Mouse (Mus musculus) limb, embryonic 12.5 days (tissue): Measurements from ENCODE around the gene Nfkbid. TPM values are rescaled to one million over a fixed set of nuclear protein-coding genes. Genes with fewer than 3 reads are reported as not detected.

ENCODE experiments used
- ATAC-seq: fragments of 200-750 bp; cut with Nextera tagmentation; 2 replicates; pipeline ENCODE4 v1.8.0; 2017; ENCODE audit warnings: low read depth, moderate TSS enrichment; ENCODE audit not compliant: insufficient number of reproducible peaks, insufficient read depth, low FRiP score, low TSS enrichment
- H3K27ac ChIP-seq: fragments of 300-500 bp; sonication (generic); 2 replicates; pipeline ENCODE4 v1.5.1; 2016; ENCODE audit warnings: mild to moderate bottlenecking, moderate library complexity
- H3K27me3 ChIP-seq: fragments of 300-500 bp; sonication (generic); 2 replicates; pipeline ENCODE4 v1.6.1; 2016; ENCODE audit warnings: mild to moderate bottlenecking, moderate library complexity
- H3K36me3 ChIP-seq: fragments of 300-500 bp; sonication (generic); 2 replicates; pipeline ENCODE4 v1.6.1; 2016; ENCODE audit warnings: mild to moderate bottlenecking, moderate library complexity
- H3K4me1 ChIP-seq: fragments of 300-500 bp; sonication (generic); replicated peaks from 2 replicates; pipeline ENCODE4 v1.6.1; 2016
- H3K4me2 ChIP-seq: fragments of 300-500 bp; sonication (generic); 2 replicates; pipeline ENCODE4 v1.6.1; 2016; ENCODE audit warnings: mild to moderate bottlenecking, moderate library complexity
- H3K4me3 ChIP-seq: fragments of 300-500 bp; sonication (generic); replicated peaks from 2 replicates; pipeline ENCODE4 v1.5.1; 2016; ENCODE audit warnings: mild to moderate bottlenecking
- H3K9ac ChIP-seq: fragments of 300-500 bp; sonication (generic); replicated peaks from 2 replicates; pipeline ENCODE4 v1.6.1; 2016; ENCODE audit warnings: mild to moderate bottlenecking, moderate library complexity
- H3K9me3 ChIP-seq: fragments of 300-500 bp; sonication (generic); 2 replicates; pipeline ENCODE4 v1.6.1; 2016; ENCODE audit warnings: mild to moderate bottlenecking, moderate library complexity
- WGBS: fragments of 180-500 bp; shearing (Covaris S2); methylation state at CpG from one replicate; pipeline ENCODE4 v1.1.7; 2016; 5-methylcytosine and 5-hydroxymethylcytosine counted together
- polyA plus RNA-seq: library from polyadenylated mRNA; unstranded; fragments of >200 nt; fragmentation: Nextera tagmentation; extraction: Ambion mirVana; gene quantifications from 2 replicates; pipeline ENCODE4 v1.2.1, GENCODE M21; 2016

Nfkbid gene
- polyA plus RNA-seq = 1.2 and 1.3 TPM in 2 replicates

DNA sequence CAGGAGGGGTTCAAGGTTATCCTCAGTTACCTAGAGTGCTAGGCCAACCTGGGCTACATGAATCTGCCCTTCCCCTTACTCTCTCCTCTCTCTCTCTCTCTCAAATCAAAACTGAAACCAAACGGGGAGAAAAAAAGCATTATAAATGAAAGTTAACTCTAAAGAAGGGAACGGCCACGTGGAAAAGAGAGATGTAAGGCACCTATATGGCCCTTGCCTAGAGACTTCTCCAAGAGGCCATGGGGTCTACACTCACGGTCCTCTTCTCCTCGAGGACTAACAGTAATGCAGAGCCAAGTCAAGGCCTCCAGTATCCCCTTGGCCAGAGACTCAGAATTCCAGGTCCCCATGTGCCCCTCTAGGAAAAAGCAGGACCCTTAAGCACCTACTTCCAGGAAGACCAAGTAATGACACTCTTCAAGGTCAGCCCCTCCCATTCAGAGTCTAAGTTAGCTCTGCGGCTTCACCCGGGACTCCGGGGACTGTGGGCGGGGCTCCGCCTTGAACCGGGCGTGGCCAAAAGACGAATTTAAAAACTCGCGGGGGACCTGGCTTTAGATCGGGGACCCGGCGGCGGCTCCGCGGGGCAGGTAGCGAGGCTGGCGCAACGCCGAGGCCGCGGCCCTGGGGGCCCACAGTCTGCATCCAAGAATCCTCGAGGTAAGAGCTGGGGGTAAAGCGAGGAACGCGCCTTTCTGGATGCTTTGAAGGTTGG is at the start of gene Nfkbid:
Nfkbid (plus strand) TSS at position 558 of the 715 bp plus-strand sequence.
- Histone ChIP-seq H3K4me2 (peak within 1 kb of the TSS; percentile 90), H3K4me3 (peak within 1 kb of the TSS; percentile 57), H3K9me3 (peaks cover 8% of the 10 kb centered on the region; the same call in 1 of the 2 replicates), H3K27me3 (peaks cover 49% of the 10 kb centered on the region), H3K9ac (peak within 1 kb of the TSS; percentile 53), H3K4me1 (peaks cover 17% of the 10 kb centered on the region; the same call in 1 of the 2 replicates), H3K27ac (0 out of 2 replicates have a peak within 1 kb of the TSS, but pooled peaks have one; percentile 23), H3K36me3 (peaks cover 8% of the 10 kb centered on the region; the same call in 1 of the 2 replicates)
- ATAC-seq = 0 out of 2 replicates have a peak, but pooled peaks have one; percentile 17
- WGBS = 11% methylated on average over 31 of the region's 31 CpGs

DNA sequence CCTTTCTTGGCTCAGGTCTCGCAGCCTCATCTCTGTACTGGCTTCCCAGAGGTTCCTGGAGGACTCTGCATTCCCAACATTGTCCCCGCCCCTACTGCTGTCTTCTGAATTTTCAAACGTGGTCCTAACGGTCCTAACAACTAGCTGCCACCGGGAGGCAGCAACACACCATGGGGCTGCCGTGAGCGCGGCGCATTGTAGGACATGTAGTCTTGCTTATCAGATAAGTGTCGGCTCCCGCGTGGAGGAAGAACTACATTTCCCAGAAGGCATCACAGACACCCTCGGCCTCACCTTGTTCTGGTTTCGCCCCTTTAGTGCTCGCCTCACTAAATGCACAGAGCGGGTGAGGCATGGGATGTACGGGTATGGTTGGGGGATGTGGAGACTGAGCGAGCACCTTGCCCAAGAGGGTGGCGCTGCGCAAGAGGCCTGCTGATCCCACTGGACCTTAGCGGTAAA is 48.0 kb upstream of the Nfkbid start:
- WGBS = under 1% methylated on average over 21 of the region's 21 CpGs
- ATAC-seq = peak; percentile 99
- Histone ChIP-seq H3K9me3 (no peaks in the 10 kb centered on the region), H3K4me3 (peak overlapping the region; percentile 43), H3K36me3 (no peaks in the 10 kb centered on the region), H3K4me2 (peak overlapping the region; percentile 63), H3K4me1 (peaks cover 4% of the 10 kb centered on the region; the same call in 1 of the 2 replicates), H3K27ac (0 out of 2 replicates have a peak overlapping the region, but pooled peaks have one; percentile 41), H3K9ac (peak overlapping the region; percentile 53; the same call in 1 of the 2 replicates), H3K27me3 (peaks cover 5% of the 10 kb centered on the region; the same call in 1 of the 2 replicates)

DNA sequence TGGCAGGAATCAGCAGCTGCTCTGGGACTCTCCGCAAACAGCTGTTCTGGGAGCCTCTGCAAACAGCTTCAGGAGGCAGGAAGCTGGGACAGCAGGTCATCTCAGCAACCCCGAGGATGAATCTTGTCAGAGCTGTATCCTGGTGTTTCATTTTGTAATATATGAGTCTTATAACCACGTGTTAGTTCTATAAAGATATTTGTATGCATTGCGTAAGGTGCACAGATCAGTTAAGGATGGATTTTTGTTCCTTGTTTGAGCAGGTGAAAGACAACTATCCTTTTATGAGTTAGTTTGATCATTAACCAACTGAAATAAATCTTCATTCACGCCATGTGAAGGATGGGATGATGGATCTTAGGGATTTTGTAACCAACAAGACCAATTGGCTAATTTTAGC is 41.5 kb upstream of the Nfkbid start:
- Histone ChIP-seq H3K9ac (no peak overlapping the region), H3K4me2 (no peak overlapping the region), H3K4me1 (no peaks in the 10 kb centered on the region), H3K9me3 (no peaks in the 10 kb centered on the region), H3K4me3 (no peak overlapping the region), H3K36me3 (no peaks in the 10 kb centered on the region), H3K27ac (no peak overlapping the region), H3K27me3 (peaks cover 5% of the 10 kb centered on the region; the same call in 1 of the 2 replicates)
- WGBS = 58% methylated on average over 5 of the region's 5 CpGs
- ATAC-seq = no peak

DNA sequence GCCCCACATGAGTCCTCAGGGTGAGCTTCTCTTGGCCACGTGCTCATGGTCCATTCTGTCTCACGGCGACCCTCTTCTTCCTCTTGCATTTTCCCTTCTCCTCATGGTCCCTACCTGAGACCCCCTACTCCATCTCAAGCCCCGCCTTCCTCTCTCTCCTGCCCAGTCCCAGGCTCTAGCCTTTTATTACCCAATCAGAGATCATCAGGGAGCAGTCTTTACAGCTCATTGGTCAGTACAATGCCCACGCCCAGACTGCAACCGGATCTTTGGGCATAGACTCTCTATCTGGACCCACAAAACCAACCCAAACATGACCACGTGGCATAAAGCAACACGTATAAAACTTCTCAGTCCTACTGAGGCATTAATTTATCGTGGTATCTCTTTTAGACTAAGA is 37.4 kb upstream of the Nfkbid start:
- no peaks in the 10 kb centered on the region for H3K36me3 ChIP-seq
- no peaks in the 10 kb centered on the region for H3K4me1 ChIP-seq
- no peak overlapping the region for H3K4me2 ChIP-seq
- no peaks in the 10 kb centered on the region for H3K27me3 ChIP-seq
- no peak overlapping the region for H3K27ac ChIP-seq
- H3K4me3 ChIP-seq = no peak overlapping the region
- H3K9me3 ChIP-seq = no peaks in the 10 kb centered on the region
- WGBS = 86% methylated on average over 9 of the region's 9 CpGs
- ATAC-seq = no peak
- no peak overlapping the region for H3K9ac ChIP-seq

DNA sequence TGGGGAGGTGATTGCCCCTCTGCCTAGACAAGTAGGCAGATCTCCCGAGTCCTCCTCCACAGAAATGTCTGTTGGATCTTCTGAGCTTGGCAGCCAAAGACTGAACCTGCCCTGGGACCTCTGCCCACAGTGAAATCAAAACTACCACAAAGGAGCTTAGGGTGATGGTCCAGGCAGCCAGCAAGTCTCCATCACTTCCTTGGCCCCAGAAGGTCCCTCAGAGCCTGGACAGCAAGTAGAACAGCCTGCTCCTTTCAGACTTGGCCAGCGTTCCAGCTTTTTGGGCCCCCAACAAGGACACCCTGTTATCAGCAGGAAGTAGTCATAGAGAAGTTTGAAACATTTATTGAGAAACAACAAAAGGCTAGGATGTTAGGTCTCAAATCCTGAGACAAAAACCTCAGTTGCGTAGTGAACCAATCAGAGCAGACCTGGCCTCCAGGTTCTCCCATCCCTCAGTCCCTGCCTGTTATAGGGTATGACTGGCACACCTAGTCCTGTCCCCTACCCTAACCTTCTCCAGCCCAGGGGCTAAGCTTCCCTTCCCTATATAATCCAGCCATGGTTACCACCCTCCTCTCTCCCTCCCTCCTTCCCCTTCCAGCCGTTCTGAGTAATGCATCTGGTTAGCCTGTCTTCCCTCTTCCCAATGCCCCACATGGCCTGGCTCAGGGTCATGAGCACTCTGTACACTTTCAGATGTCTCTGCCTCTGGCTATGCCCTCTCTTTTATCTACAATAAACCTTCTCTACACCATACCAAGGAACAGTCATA is 28.6 kb upstream of the Nfkbid start:
- no peak for ATAC-seq
- H3K9me3 ChIP-seq = no peaks in the 10 kb centered on the region
- H3K4me3 ChIP-seq = no peak overlapping the region
- no peaks in the 10 kb centered on the region for H3K36me3 ChIP-seq
- 70% methylated on average over 4 of the region's 4 CpGs for WGBS
- no peaks in the 10 kb centered on the region for H3K27me3 ChIP-seq
- H3K4me1 ChIP-seq = no peaks in the 10 kb centered on the region
- H3K9ac ChIP-seq = no peak overlapping the region
- no peak overlapping the region for H3K27ac ChIP-seq
- no peak overlapping the region for H3K4me2 ChIP-seq

DNA sequence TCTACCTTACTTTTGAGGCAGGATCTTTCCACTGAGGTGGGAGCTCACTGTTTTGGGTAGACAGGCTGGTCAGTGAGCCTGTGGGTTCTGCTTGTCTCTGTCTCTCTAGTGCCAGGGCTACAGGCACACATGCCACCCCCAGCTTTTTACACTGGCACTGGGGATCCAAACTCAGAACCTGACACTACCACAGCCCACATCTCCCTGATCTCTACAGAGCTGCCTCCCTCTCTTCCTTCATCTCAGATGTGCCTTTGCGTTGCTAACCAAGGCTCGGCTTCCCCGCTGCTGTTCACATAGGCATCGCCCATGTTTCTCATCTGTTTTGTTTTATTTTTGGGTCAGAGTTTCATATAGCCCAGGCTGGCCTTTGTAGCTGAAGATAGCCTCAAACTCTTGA is 27.9 kb upstream of the Nfkbid start:
- WGBS = 86% methylated on average over 4 of the region's 4 CpGs
- H3K9me3 ChIP-seq = no peaks in the 10 kb centered on the region
- ATAC-seq = no peak
- H3K4me2 ChIP-seq = no peak overlapping the region
- no peak overlapping the region for H3K9ac ChIP-seq
- H3K4me3 ChIP-seq = no peak overlapping the region
- H3K27ac ChIP-seq = no peak overlapping the region
- H3K36me3 ChIP-seq = no peaks in the 10 kb centered on the region
- H3K27me3 ChIP-seq = no peaks in the 10 kb centered on the region
- no peaks in the 10 kb centered on the region for H3K4me1 ChIP-seq

DNA sequence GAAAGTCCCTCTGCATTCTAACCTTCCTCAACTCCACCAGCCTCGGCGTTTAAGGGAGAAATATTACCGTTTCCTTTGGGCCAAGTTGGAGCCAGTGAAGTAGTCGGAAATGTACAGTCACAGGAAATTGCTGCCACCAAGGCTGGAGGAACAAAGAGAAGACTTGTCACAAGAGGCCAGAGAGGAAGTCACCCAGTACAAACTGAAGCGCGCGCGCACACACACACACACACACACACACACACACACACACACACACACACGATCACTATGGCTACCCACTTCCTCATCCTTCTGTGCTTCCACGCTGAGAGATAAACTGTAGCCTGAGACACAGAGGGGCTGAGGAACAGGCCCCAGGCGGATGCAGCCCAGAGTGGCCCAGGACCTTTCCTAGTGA is 27.2 kb upstream of the Nfkbid start:
- no peaks in the 10 kb centered on the region for H3K36me3 ChIP-seq
- H3K4me2 ChIP-seq = no peak overlapping the region
- H3K9me3 ChIP-seq = no peaks in the 10 kb centered on the region
- no peak for ATAC-seq
- no peak overlapping the region for H3K27ac ChIP-seq
- H3K4me1 ChIP-seq = no peaks in the 10 kb centered on the region
- WGBS = 68% methylated on average over 11 of the region's 11 CpGs
- H3K9ac ChIP-seq = no peak overlapping the region
- H3K4me3 ChIP-seq = no peak overlapping the region
- H3K27me3 ChIP-seq = no peaks in the 10 kb centered on the region

DNA sequence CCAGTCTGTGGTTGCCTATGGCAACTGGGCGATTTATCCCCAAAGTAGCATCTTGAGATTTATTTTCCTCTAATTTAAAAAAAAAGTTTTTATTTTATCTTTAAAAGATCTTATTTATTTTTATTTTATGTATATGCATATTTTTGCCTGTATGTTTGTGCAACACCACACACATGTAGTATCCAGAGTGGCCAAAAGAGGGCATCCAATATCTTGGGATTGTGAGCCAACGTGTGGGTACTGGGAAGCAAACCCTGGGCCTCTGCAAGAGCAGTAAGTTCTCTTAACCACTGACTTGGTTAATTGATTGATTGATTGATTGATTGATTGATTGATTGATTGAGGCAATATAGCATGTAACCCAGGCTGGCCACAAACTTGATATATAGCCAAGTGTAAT is 26.7 kb upstream of the Nfkbid start:
- Histone ChIP-seq H3K36me3 (no peaks in the 10 kb centered on the region), H3K27me3 (peaks cover 3% of the 10 kb centered on the region), H3K9ac (no peak overlapping the region), H3K9me3 (no peaks in the 10 kb centered on the region), H3K27ac (no peak overlapping the region), H3K4me2 (no peak overlapping the region), H3K4me1 (no peaks in the 10 kb centered on the region), H3K4me3 (no peak overlapping the region)
- no peak for ATAC-seq
- WGBS = 46% methylated on average over 2 of the region's 2 CpGs

DNA sequence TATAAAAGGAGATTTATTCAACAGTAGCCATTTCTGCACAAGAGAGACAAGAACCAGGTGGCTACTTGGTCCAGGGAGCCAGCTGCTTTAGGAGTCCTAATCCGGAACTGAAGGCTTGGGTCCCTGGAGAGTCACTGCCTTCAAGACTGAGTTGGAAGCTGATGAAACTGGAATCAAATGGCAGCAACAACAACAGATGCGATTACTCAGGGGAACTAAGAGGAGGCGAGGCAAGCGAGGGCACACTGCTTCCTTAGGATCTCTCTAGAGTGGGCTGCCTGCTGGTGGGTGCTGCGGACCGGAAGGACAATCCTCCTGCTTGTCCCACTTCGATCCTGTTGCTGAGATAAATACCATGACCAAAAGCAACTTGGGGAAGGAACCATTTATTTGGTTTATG is 21.9 kb upstream of the Nfkbid start:
- WGBS = 55% methylated on average over 7 of the region's 7 CpGs
- no peak for ATAC-seq
- Histone ChIP-seq H3K9ac (no peak overlapping the region), H3K27me3 (peaks cover 10% of the 10 kb centered on the region), H3K4me1 (no peaks in the 10 kb centered on the region), H3K27ac (no peak overlapping the region), H3K9me3 (no peaks in the 10 kb centered on the region), H3K4me2 (no peak overlapping the region), H3K36me3 (no peaks in the 10 kb centered on the region), H3K4me3 (no peak overlapping the region)

DNA sequence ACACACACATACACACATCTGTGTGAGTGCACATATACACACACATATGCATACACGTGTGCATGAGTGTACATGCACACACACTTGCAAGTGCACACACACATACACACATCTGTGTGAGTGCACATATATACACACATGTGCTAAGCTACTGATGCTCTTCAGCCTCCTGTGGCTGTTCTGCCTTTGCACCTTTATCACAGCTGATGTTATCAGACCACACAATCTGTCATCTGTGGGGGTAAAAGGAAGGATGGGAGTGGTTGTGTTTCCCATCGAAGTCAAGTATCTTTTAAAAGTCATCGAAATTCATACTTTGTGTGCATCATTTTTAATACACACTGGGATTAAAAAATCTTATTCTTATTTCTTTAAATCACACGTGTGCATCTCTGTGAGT is 19.2 kb upstream of the Nfkbid start:
- H3K27me3 ChIP-seq = peaks cover 10% of the 10 kb centered on the region
- H3K4me1 ChIP-seq = no peaks in the 10 kb centered on the region
- no peak overlapping the region for H3K27ac ChIP-seq
- H3K9me3 ChIP-seq = no peaks in the 10 kb centered on the region
- H3K4me2 ChIP-seq = no peak overlapping the region
- WGBS = 77% methylated on average over 4 of the region's 4 CpGs
- H3K36me3 ChIP-seq = no peaks in the 10 kb centered on the region
- H3K9ac ChIP-seq = no peak overlapping the region
- no peak for ATAC-seq
- H3K4me3 ChIP-seq = no peak overlapping the region

DNA sequence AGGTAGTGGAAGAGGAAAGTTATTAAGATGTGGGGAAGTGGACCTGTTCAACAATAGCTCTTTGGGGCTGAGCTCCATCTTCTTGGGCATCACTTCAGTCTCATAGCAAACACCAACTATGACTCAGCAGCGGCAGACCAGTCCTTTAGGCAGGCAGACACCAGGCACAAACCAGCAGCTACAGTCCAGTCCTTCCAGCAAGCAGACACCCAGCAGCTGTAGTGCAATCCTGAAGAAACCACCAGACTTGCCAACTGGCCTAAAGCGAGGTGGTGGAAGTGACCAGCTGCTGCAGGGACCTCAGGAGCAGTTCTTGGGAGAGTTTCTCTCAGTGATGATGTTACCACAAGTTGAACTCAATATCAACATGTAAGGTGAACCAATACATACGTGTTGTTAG is 12.9 kb upstream of the Nfkbid start:
- Histone ChIP-seq H3K4me1 (no peaks in the 10 kb centered on the region), H3K4me3 (no peak overlapping the region), H3K9me3 (no peaks in the 10 kb centered on the region), H3K9ac (no peak overlapping the region), H3K27me3 (peaks cover 11% of the 10 kb centered on the region; the same call in 1 of the 2 replicates), H3K27ac (no peak overlapping the region), H3K36me3 (no peaks in the 10 kb centered on the region), H3K4me2 (no peak overlapping the region)
- no peak for ATAC-seq
- WGBS = 86% methylated on average over 3 of the region's 3 CpGs
